ENCODE assay signal across 9 mouse cellular contexts in the genomic region with DNA sequence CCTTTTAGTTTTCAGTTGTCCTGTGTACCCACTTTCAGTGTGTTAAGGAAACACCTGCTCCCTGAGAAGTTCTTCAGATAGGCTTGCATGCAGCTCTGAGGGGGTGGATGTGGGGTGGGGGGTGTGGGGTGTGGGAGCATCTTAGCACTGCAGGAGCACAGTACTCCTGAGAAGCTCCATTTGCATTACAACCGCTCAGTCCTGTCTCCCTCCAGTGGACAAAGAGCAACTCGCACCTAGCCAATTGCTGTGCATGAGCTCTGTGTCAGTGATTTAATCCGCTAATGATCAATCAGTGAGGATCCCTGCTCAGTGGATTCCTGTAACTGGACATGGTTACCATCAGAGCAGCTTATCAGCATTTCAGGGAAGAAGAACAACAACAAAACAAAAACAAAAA. TPM values are rescaled to one million over a fixed set of nuclear protein-coding genes. Genes with fewer than 3 reads are reported as not detected.
A peak's percentile ranks its signal among the peaks of the same experiment; 100 is the strongest.
DNase-seq lines count a peak whose midpoint lies in the region; ATAC-seq and TF ChIP-seq lines count a peak whose summit lies in the region.
"Not testable (repeated sequence)": the region's sequence is repeated elsewhere in the genome, so short reads cannot be mapped to it uniquely, and the experiment has no call there.
"Had no signal": no experiment of that assay in that cellular context is flagged by ENCODE, and none has a peak within 500 bp of the region (broad histone marks: within the 10 kb centered on the region; RNA-seq: fewer than 3 reads in every experiment).

No protein-coding gene starts in this region.

- 3% methylated on average over 3 of the region's 3 CpGs for WGBS in forebrain, embryonic 15.5 days
- 2% methylated on average over 3 of the region's 3 CpGs for WGBS in hindbrain, embryonic 13.5 days
- WGBS in kidney, embryonic 14.5 days: 0% methylated on average over 3 of the region's 3 CpGs
- WGBS in limb, embryonic 15.5 days: 11% methylated on average over 3 of the region's 3 CpGs
- WGBS in midbrain, embryonic 13.5 days: 3% methylated on average over 3 of the region's 3 CpGs

- in situ Hi-C loops in Patski (cut with MboI; ENCODE audit: low pct_unique_long_range_greater_than_20kb): not testable (repeated sequence)

- H3K27ac ChIP-seq in forebrain, embryonic 15.5 days (replicated peaks); hindbrain, embryonic 13.5 days; kidney, embryonic 14.5 days (ENCODE audit: low read depth, low read length); limb, embryonic 15.5 days; midbrain, embryonic 13.5 days: not testable (repeated sequence)

- H3K27me3 ChIP-seq in Patski: peaks cover 13% of the 10 kb centered on the region
- not testable (repeated sequence) for H3K27me3 ChIP-seq in forebrain, embryonic 15.5 days; hindbrain, embryonic 13.5 days; kidney, embryonic 14.5 days (ENCODE audit: control insufficient read depth, insufficient read depth, low read length); limb, embryonic 15.5 days; midbrain, embryonic 13.5 days

- peak; percentile 80 for ATAC-seq in Patski
- peak; percentile 71 for ATAC-seq in forebrain, embryonic 15.5 days (replicated peaks)
- ATAC-seq in hindbrain, embryonic 13.5 days (ENCODE audit: low FRiP score): peak; percentile 86
- ATAC-seq in kidney, embryonic 14.5 days (ENCODE audit: low FRiP score, low TSS enrichment): peak; percentile 73; the same call in 1 of the 2 replicates
- 0 out of 2 replicates have a peak, but pooled peaks have one; percentile 30 for ATAC-seq in limb, embryonic 15.5 days (ENCODE audit: insufficient number of reproducible peaks, low FRiP score, low TSS enrichment, low read depth)
- ATAC-seq in midbrain, embryonic 13.5 days: peak; percentile 83

- POLR2A ChIA-PET in Patski (lab: Charles Lee): interaction anchor here (0.6 kb wide), 1 partner anchor 135 kb away, joined by 4 read pairs; no protein-coding TSS in a partner anchor

- H3K4me2 ChIP-seq in forebrain, embryonic 15.5 days (replicated peaks); hindbrain, embryonic 13.5 days; kidney, embryonic 14.5 days (replicated peaks; ENCODE audit: low read depth, low read length); limb, embryonic 15.5 days; midbrain, embryonic 13.5 days (replicated peaks): not testable (repeated sequence)

- peak; percentile 73 for TF ChIP-seq CTCF in Patski (IDR thresholded peaks at IDR 0.05)

- CTCF ChIA-PET in Patski (lab: Charles Lee): interaction anchor here (1.1 to 3.8 kb wide), 15 partner anchors 10 to 292 kb away, joined by 3 to 14 read pairs (median 4); no protein-coding TSS in a partner anchor

- H3K36me3 ChIP-seq in forebrain, embryonic 15.5 days; hindbrain, embryonic 13.5 days; kidney, embryonic 14.5 days (ENCODE audit: control insufficient read depth, insufficient read depth, low read length); limb, embryonic 15.5 days; midbrain, embryonic 13.5 days: not testable (repeated sequence)

- not testable (repeated sequence) for H3K9ac ChIP-seq in forebrain, embryonic 15.5 days (replicated peaks); hindbrain, embryonic 13.5 days; kidney, embryonic 14.5 days (ENCODE audit: low read depth, low read length); limb, embryonic 15.5 days; midbrain, embryonic 13.5 days (replicated peaks)

- not testable (repeated sequence) for H3K4me3 ChIP-seq in forebrain, embryonic 15.5 days; hindbrain, embryonic 13.5 days; kidney, embryonic 14.5 days (ENCODE audit: low read length); limb, embryonic 15.5 days; midbrain, embryonic 13.5 days (replicated peaks)

- H3K4me1 ChIP-seq in forebrain, embryonic 15.5 days; hindbrain, embryonic 13.5 days (replicated peaks); kidney, embryonic 14.5 days (ENCODE audit: control insufficient read depth, insufficient read depth, low read length); limb, embryonic 15.5 days; midbrain, embryonic 13.5 days (replicated peaks): not testable (repeated sequence)

- not testable (repeated sequence) for H3K9me3 ChIP-seq in forebrain, embryonic 15.5 days; hindbrain, embryonic 13.5 days; kidney, embryonic 14.5 days (ENCODE audit: control insufficient read depth, low read length); limb, embryonic 15.5 days; midbrain, embryonic 13.5 days

- not testable (repeated sequence) for DNase-seq in Patski (ENCODE audit: low read depth, low spot score)
- DNase-seq in embryo, embryonic 10.5 days (ENCODE audit: low spot score): peak; percentile 54
- DNase-seq in retina, embryonic 14.5 days (ENCODE audit: low spot score): peak; percentile 62

RNA-seq across cellular contexts. Expression of gene Ptgdr, which starts 8.5 kb away (rescaled TPM):
- polyA plus RNA-seq in Patski (2021): not detected
- polyA plus RNA-seq in forebrain, embryonic 15.5 days (2015; fragmentation: Nextera tagmentation; extraction: Ambion mirVana): 0.25 and 0.45 TPM in 2 replicates
- 0.16 and 0.26 TPM in 2 replicates for polyA plus RNA-seq in hindbrain, embryonic 13.5 days (2015; fragmentation: Nextera tagmentation; extraction: Ambion mirVana)
- not detected in 2 replicates for polyA plus RNA-seq in kidney, embryonic 14.5 days (2014; fragmentation: Nextera tagmentation; extraction: Ambion mirVana)
- 0.08 TPM in 1 of 2 replicates, not detected in the other for polyA plus RNA-seq in limb, embryonic 15.5 days (2015; fragmentation: Nextera tagmentation; extraction: Ambion mirVana)
- 0.14 TPM in 1 of 2 replicates, not detected in the other for polyA plus RNA-seq in midbrain, embryonic 13.5 days (2015; fragmentation: Nextera tagmentation; extraction: Ambion mirVana)
- polyA plus RNA-seq: heart, embryonic 14.5 days had no signal

Comparison
In these comparisons a context has a peak if more than half of its experiments do, and no peak if none do; other contexts are left out.
1. ATAC-seq: peak in every context shown above with its lines; median percentile 86 in hindbrain, embryonic 13.5 days; 83 in midbrain, embryonic 13.5 days; 80 in Patski; 73 in kidney, embryonic 14.5 days; 71 in forebrain, embryonic 15.5 days; 30 in limb, embryonic 15.5 days.